Comparison of ENCODE assay signal across 8 mouse cellular contexts in the genomic region with DNA sequence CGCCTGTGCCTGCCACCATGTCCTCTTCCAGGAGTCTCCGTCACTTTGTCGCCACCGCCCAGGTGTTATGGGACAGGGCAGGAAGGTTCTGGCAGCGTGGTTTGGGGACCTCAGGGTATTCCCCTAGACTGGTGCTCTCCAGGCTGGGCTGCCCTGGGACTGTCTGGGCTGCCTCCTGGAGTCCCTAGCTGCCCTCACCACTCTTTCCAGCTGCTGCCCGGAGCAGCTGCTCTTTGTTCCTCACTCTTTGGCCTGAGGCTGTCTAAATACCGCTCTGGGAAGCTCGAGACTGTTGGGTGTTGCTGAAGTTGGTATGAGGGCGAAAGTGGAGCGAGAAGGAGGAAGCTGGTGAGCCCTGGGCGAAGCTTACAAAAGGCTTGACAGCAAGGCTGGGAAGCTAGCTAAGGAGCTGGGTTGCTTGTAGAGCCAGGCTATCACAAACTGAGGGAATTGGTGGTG. TPM values are rescaled to one million over a fixed set of nuclear protein-coding genes. Genes with fewer than 3 reads are reported as not detected.
DNase-seq lines count a peak whose midpoint lies in the region; ATAC-seq and TF ChIP-seq lines count a peak whose summit lies in the region.

No protein-coding gene starts in this region.

- H3K4me1 ChIP-seq in bone marrow macrophage, adult 2 months (ENCODE audit: control insufficient read depth, insufficient read depth, low read length) = peaks cover 22% of the 10 kb centered on the region
- peaks cover 34% of the 10 kb centered on the region; the same call in 1 of the 2 replicates for H3K4me1 ChIP-seq in kidney, adult 2 months (ENCODE audit: control insufficient read depth, insufficient read depth, low read length)
- H3K4me1 ChIP-seq in lung, embryonic 16.5 days (replicated peaks; ENCODE audit: control insufficient read depth, insufficient read depth, low read length) = peaks cover 30% of the 10 kb centered on the region

- no peaks in the 10 kb centered on the region for H3K9me3 ChIP-seq in lung, embryonic 16.5 days (ENCODE audit: control insufficient read depth, low read length)

- H3K27me3 ChIP-seq in kidney, adult 2 months (replicated peaks; ENCODE audit: control insufficient read depth, insufficient read depth, low read length) = no peaks in the 10 kb centered on the region
- H3K27me3 ChIP-seq in lung, embryonic 16.5 days (ENCODE audit: control insufficient read depth, insufficient read depth, low read depth, low read length) = no peaks in the 10 kb centered on the region

- H3K27ac ChIP-seq in bone marrow macrophage, adult 2 months (ENCODE audit: insufficient read depth, low read depth, low read length) = peak overlapping the region; percentile 82
- peak overlapping the region; percentile 72 for H3K27ac ChIP-seq in kidney, adult 2 months (ENCODE audit: insufficient read depth, low read depth, low read length)
- H3K27ac ChIP-seq in lung, embryonic 16.5 days (ENCODE audit: low read length) = peak overlapping the region; percentile 84

- H3K4me3 ChIP-seq in bone marrow macrophage, adult 2 months (ENCODE audit: insufficient read depth, low read length) = peak overlapping the region; percentile 76
- H3K4me3 ChIP-seq in kidney, adult 2 months (ENCODE audit: insufficient read depth, low read depth, low read length) = peak overlapping the region; percentile 74
- peak overlapping the region; percentile 61 for H3K4me3 ChIP-seq in lung, embryonic 16.5 days (ENCODE audit: low read length)

- no peak for TF ChIP-seq CTCF in bone marrow macrophage, adult 2 months (IDR thresholded peaks at IDR 0.05; ENCODE audit: low read depth, low read length)
- no peak for TF ChIP-seq CTCF in kidney, adult 2 months (conservative IDR thresholded peaks at IDR 0.05; ENCODE audit: insufficient read depth, insufficient read length, low read depth, low read length)

- DNase-seq in gastrocnemius, postnatal 10 days = peak; percentile 35
- peak; percentile 78 for DNase-seq in kidney, adult 2 months
- DNase-seq in right cerebral cortex, postnatal 4 days = no peak
- DNase-seq in layer of hippocampus, postnatal 14 days (ENCODE audit: low spot score in 2 of 2) = no peak

- peak; percentile 56 for ATAC-seq in CD4-positive, CD25-positive, alpha-beta regulatory T cell, adult 4 months
- ATAC-seq in lung, embryonic 16.5 days (ENCODE audit: low read depth) = peak; percentile 84
- peak; percentile 14; the same call in 1 of the 2 replicates for ATAC-seq in neutrophil, adult 5-6 weeks (ENCODE audit: extremely low read depth, insufficient number of reproducible peaks, low FRiP score, poor library complexity, severe bottlenecking)

- H3K9ac ChIP-seq in lung, embryonic 16.5 days (ENCODE audit: low read length) = peak overlapping the region; percentile 75

- H3K36me3 ChIP-seq in kidney, adult 2 months (ENCODE audit: control insufficient read depth, insufficient read depth, low read length) = no peaks in the 10 kb centered on the region
- H3K36me3 ChIP-seq in lung, embryonic 16.5 days (ENCODE audit: control insufficient read depth, insufficient read depth, low read length) = 0 out of 2 replicates have a peak, but pooled peaks cover 2% of the 10 kb centered on the region

- H3K4me2 ChIP-seq in lung, embryonic 16.5 days (ENCODE audit: low read depth, low read length) = peak overlapping the region; percentile 98

- no peak for TF ChIP-seq POLR2A in bone marrow macrophage, adult 2 months (IDR thresholded peaks at IDR 0.05; ENCODE audit: borderline replicate concordance, low read depth, low read length)
- TF ChIP-seq POLR2A in kidney, adult 2 months (IDR thresholded peaks at IDR 0.05; ENCODE audit: low read depth, low read length) = no peak

- 15% methylated on average over 11 of the region's 11 CpGs for WGBS in kidney, adult 2 months
- WGBS in lung, embryonic 16.5 days = 16% methylated on average over 11 of the region's 11 CpGs

RNA-seq across cellular contexts. Expression of a gene that starts 32.7 kb away (rescaled TPM):
- polyA plus RNA-seq in CD4-positive, CD25-positive, alpha-beta regulatory T cell, adult 4 months (2017; shearing (Covaris generic)) = 10 to 100 TPM; 17.2 to 19.5 TPM
- 30.8 and 37.1 TPM in 2 replicates for polyA plus RNA-seq in bone marrow macrophage, adult 2 months (2012; ENCODE audit: insufficient read depth, insufficient read length, missing spikeins)
- 10 to 100 TPM; 10.8 to 11.1 TPM for total RNA-seq in gastrocnemius, postnatal 10 days (2021)
- polyA plus RNA-seq in kidney, adult 2 months (2012; rRNA removed) = 34.4 and 35.4 TPM in 2 replicates
- polyA plus RNA-seq in lung, embryonic 16.5 days (2015; fragmentation: Nextera tagmentation; extraction: Ambion mirVana) = 15.5 and 19.7 TPM in 2 replicates
- total RNA-seq in neutrophil, adult 5-6 weeks (2017) = 42.0 and 43.2 TPM in 2 replicates
- total RNA-seq in layer of hippocampus, postnatal 14 days (2021) = 10 to 100 TPM; 53.8 to 58.3 TPM

Comparison
In these comparisons a context has a peak if more than half of its experiments do, and no peak if none do; other contexts are left out.
1. ATAC-seq: peak in every context shown above with its lines; median percentile 84 in lung, embryonic 16.5 days; 56 in CD4-positive, CD25-positive, alpha-beta regulatory T cell, adult 4 months; 14 in neutrophil, adult 5-6 weeks.
2. DNase-seq: peak in gastrocnemius, postnatal 10 days (single experiment) and kidney, adult 2 months (single experiment); none in right cerebral cortex, postnatal 4 days (single experiment) and layer of hippocampus, postnatal 14 days (0 of 2).
3. Peak in every context shown above with its lines, with median percentiles within 50 percentile points of each other: H3K27ac ChIP-seq and H3K4me3 ChIP-seq.